Mouse (Mus musculus) neural tube, embryonic 10.5 days (tissue): Measurements from ENCODE around the gene Wiz.

Experiments used
- DNase-seq: peaks from one replicate; pipeline ENCODE4 v3.0.0-alpha.2; 2017; ENCODE audit warnings: low spot score; ENCODE audit errors: extremely low spot score

Gene Wiz

GRCm38 (mm10) chr17:32389101-32389659 is at the start of gene Wiz:
Gene Wiz, minus strand, starts transcription at chr17:32389439.
- peak; percentile 92 for DNase-seq

- no peak for DNase-seq
Observed at GRCm38 (mm10) chr17:32437106-32437505, 47.9 kb upstream of the Wiz start.

- no peak for DNase-seq
Observed at GRCm38 (mm10) chr17:32435151-32435550, 45.9 kb upstream of the Wiz start.

- no peak for DNase-seq
Observed at GRCm38 (mm10) chr17:32434324-32434723, 45.1 kb upstream of the Wiz start.

GRCm38 (mm10) chr17:32431972-32432371 is 42.7 kb upstream of the Wiz start:
- DNase-seq, result no peak

- DNase-seq, result no peak
Observed at GRCm38 (mm10) chr17:32426610-32427009, 37.4 kb upstream of the Wiz start.

GRCm38 (mm10) chr17:32424034-32424433 is 34.8 kb upstream of the Wiz start, which contains the start of gene Pglyrp2:
Gene Pglyrp2, minus strand, starts transcription at chr17:32424167.
- DNase-seq, result no peak

- no peak for DNase-seq
Observed at GRCm38 (mm10) chr17:32420781-32421180, 31.5 kb upstream of the Wiz start.

GRCm38 (mm10) chr17:32419989-32420388 is 30.8 kb upstream of the Wiz start:
- no peak for DNase-seq

- DNase-seq, result no peak
Observed at GRCm38 (mm10) chr17:32416771-32417170, 27.5 kb upstream of the Wiz start.

GRCm38 (mm10) chr17:32415417-32416020 is 26.3 kb upstream of the Wiz start:
- no peak for DNase-seq

GRCm38 (mm10) chr17:32411898-32412297 is 22.7 kb upstream of the Wiz start:
- no peak for DNase-seq

GRCm38 (mm10) chr17:32403417-32403816 is 14.2 kb upstream of the Wiz start, which contains the start of gene Rasal3:
Gene Rasal3, minus strand, starts transcription at chr17:32403583.
- DNase-seq, result no peak

GRCm38 (mm10) chr17:32402779-32403157 is 13.5 kb upstream of the Wiz start:
- no peak for DNase-seq

GRCm38 (mm10) chr17:32402011-32402778 is 13.0 kb upstream of the Wiz start:
- no peak for DNase-seq

- no peak for DNase-seq
Observed at GRCm38 (mm10) chr17:32396266-32396665, 7.0 kb upstream of the Wiz start.

GRCm38 (mm10) chr17:32393944-32394343 is 4.7 kb upstream of the Wiz start:
- DNase-seq, result no peak

GRCm38 (mm10) chr17:32388370-32389100 is 704 bp downstream of the Wiz start:
- no peak for DNase-seq

GRCm38 (mm10) chr17:32387986-32388369 is 1.3 kb downstream of the Wiz start:
- no peak for DNase-seq

- no peak for DNase-seq
Observed at GRCm38 (mm10) chr17:32386659-32387432, 2.4 kb downstream of the Wiz start.

- DNase-seq, result no peak
Observed at GRCm38 (mm10) chr17:32383661-32384060, 5.6 kb downstream of the Wiz start.
